Mouse (Mus musculus) heart, adult 2 months (tissue): ENCODE data around the gene Psmb1.

Experiments
- CTCF ChIP-seq: fragments of 200-600 bp; IDR thresholded peaks from 2 replicates; pipeline ENCODE4 v1.8.1; 2022; ENCODE audit warnings: antibody characterized with exemption, mild to moderate bottlenecking, moderate library complexity
- EP300 ChIP-seq: fragments of 200-500 bp; IDR thresholded peaks from 2 replicates; pipeline ENCODE4 v1.6.1; 2011; ENCODE audit warnings: low read depth, low read length, control low read depth; ENCODE audit not compliant: insufficient read depth
- POLR2A ChIP-seq: fragments of 200-500 bp; IDR thresholded peaks from 2 replicates; pipeline ENCODE4 v1.6.1; 2011; ENCODE audit warnings: mild to moderate bottlenecking, low read depth, low read length, control low read depth; ENCODE audit not compliant: insufficient read depth

GRCm38 (mm10) chr17:15527811-15528136 lies 28.2 kb upstream of the Psmb1 start:
- no peak for TF ChIP-seq POLR2A
- no peak for TF ChIP-seq CTCF
- no peak for TF ChIP-seq EP300
